Mouse (Mus musculus) hindbrain, embryonic 14.5 days (tissue): ENCODE results near the gene Kpna7. TPM values are rescaled to one million over a fixed set of nuclear protein-coding genes. Genes with fewer than 3 reads are reported as not detected.

ENCODE experiments used
- ATAC-seq: fragments of 200-750 bp; cut with Nextera tagmentation; 2 replicates; pipeline ENCODE4 v1.8.0; 2017; ENCODE audit warnings: moderate number of reproducible peaks, mild to moderate bottlenecking, moderate TSS enrichment, moderate library complexity; ENCODE audit not compliant: low FRiP score
- DNase-seq: peaks from one replicate; pipeline ENCODE4 v3.0.0-alpha.2; 2015; ENCODE audit warnings: low spot score
- H3K27ac ChIP-seq: fragments of 300-500 bp; sonication (generic); 2 replicates; pipeline ENCODE4 v1.5.1; 2014; ENCODE audit warnings: mild to moderate bottlenecking, moderate library complexity
- H3K27me3 ChIP-seq: fragments of 300-500 bp; sonication (generic); 2 replicates; pipeline ENCODE4 v1.6.1; 2014; ENCODE audit warnings: mild to moderate bottlenecking, low read length, mixed read lengths; ENCODE audit not compliant: control insufficient read depth, insufficient read depth
- H3K36me3 ChIP-seq: fragments of 300-500 bp; sonication (generic); replicated peaks from 2 replicates; pipeline ENCODE4 v1.6.1; 2014; ENCODE audit not compliant: control insufficient read depth, insufficient read depth
- H3K4me1 ChIP-seq: fragments of 300-500 bp; sonication (generic); replicated peaks from 2 replicates; pipeline ENCODE4 v1.6.1; 2014; ENCODE audit warnings: antibody characterized with exemption, low read length, mixed read lengths; ENCODE audit not compliant: control insufficient read depth, insufficient read depth
- H3K4me2 ChIP-seq: fragments of 300-500 bp; sonication (generic); replicated peaks from 2 replicates; pipeline ENCODE4 v1.6.1; 2014; ENCODE audit warnings: mild to moderate bottlenecking, moderate library complexity
- H3K4me3 ChIP-seq: fragments of 300-500 bp; sonication (generic); replicated peaks from 2 replicates; pipeline ENCODE4 v1.5.1; 2014; ENCODE audit warnings: mild to moderate bottlenecking, low read length
- H3K9ac ChIP-seq: fragments of 300-500 bp; sonication (generic); 2 replicates; pipeline ENCODE4 v1.6.1; 2014
- H3K9me3 ChIP-seq: fragments of 300-500 bp; sonication (generic); 2 replicates; pipeline ENCODE4 v1.6.1; 2016; ENCODE audit warnings: low read length; ENCODE audit not compliant: control insufficient read depth
- WGBS: fragments of 180-500 bp; shearing (Covaris S2); extraction: QIAGEN DNeasy Blood & Tissue Kit; methylation state at CpG from one replicate; pipeline ENCODE4 v1.1.7; 2014; 5-methylcytosine and 5-hydroxymethylcytosine counted together
- polyA plus RNA-seq: library from polyadenylated mRNA; unstranded; fragments of >200 nt; fragmentation: Nextera tagmentation; extraction: Ambion mirVana; gene quantifications from 2 replicates; pipeline ENCODE4 v1.2.1, GENCODE M21; 2014

Kpna7 gene
- polyA plus RNA-seq, 1 experiment from 2014 or later, result not detected

DNA sequence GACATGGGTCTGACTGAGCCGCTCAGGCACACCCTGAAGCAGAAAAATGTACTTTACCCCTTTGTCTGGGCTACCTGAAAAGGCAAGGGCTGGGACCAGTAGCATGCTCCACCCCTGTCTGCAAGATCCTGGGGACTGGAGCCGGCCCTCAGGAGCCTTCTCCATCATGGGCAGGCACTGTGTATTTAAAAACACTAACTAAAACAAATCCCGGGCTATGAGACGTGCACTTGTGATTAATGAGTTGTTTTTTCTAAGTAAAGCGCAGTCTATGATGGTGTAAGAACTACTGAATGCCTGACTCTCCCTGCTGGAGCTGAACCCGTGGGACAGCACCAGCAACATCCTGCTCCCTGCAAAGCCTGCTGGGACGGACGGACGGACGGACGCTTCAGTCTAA lies 135.4 kb downstream of the Kpna7 start:
- Histone ChIP-seq H3K36me3 (no peaks in the 10 kb centered on the region), H3K4me3 (no peak overlapping the region), H3K27me3 (no peaks in the 10 kb centered on the region), H3K9ac (no peak overlapping the region), H3K27ac (no peak overlapping the region), H3K9me3 (no peaks in the 10 kb centered on the region), H3K4me2 (no peak overlapping the region), H3K4me1 (peaks cover 21% of the 10 kb centered on the region; the same call in 1 of the 2 replicates)
- WGBS, result 72% methylated on average over 11 of the region's 11 CpGs
- no peak for DNase-seq
- no peak for ATAC-seq

DNA sequence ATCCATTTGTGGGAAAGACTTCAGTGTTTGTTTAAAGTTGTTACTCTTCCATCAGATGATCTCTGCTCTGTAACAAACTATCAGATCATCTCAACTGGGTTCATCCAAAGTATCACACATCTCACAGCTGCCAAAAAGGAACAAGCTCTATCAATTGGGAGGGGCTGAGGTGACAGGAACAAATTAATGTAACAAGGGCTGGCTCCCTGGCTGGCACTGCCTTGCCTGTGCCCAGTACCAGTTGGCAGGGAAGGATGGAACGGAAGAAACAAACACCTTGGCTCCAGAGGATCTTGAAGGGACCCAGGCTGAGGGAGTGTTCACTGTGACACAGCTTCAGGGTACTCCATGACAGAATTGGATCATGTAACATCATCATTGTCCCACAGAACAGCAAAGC lies 135.8 kb downstream of the Kpna7 start:
- DNase-seq (no peak), ATAC-seq (no peak)
- no peaks in the 10 kb centered on the region for H3K9me3 ChIP-seq
- H3K4me3 ChIP-seq, result no peak overlapping the region
- WGBS, result 78% methylated on average over 1 of the region's 1 CpGs
- H3K4me1 ChIP-seq, result peaks cover 21% of the 10 kb centered on the region; the same call in 1 of the 2 replicates
- H3K4me2 ChIP-seq, result no peak overlapping the region
- H3K27ac ChIP-seq, result no peak overlapping the region
- H3K36me3 ChIP-seq, result no peaks in the 10 kb centered on the region
- H3K27me3 ChIP-seq, result no peaks in the 10 kb centered on the region
- no peak overlapping the region for H3K9ac ChIP-seq

DNA sequence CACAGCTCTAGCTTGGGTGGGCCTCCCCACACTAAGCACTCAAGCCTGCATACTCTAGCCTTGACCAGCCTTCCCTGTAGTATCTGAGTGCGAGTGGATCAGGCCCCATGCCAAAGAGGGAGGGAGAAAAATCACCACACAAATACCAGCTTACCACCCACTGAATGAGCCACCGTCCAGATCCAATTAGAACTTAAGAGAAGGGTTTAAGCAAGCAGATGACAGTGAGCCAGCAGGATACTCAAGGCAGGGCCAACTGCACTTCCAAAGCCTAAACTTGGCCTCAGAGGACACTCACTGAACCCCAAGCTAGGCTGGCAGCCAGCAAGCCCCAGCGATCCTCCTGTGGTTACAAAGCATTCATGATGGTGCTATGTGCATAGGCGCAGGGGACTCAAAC lies 137.8 kb downstream of the Kpna7 start:
- WGBS, result 60% methylated on average over 4 of the region's 4 CpGs
- Histone ChIP-seq H3K36me3 (no peaks in the 10 kb centered on the region), H3K4me3 (no peak overlapping the region), H3K9ac (no peak overlapping the region), H3K27ac (no peak overlapping the region), H3K4me2 (no peak overlapping the region), H3K4me1 (peaks cover 22% of the 10 kb centered on the region), H3K27me3 (no peaks in the 10 kb centered on the region), H3K9me3 (no peaks in the 10 kb centered on the region)
- no peak for ATAC-seq
- no peak for DNase-seq

DNA sequence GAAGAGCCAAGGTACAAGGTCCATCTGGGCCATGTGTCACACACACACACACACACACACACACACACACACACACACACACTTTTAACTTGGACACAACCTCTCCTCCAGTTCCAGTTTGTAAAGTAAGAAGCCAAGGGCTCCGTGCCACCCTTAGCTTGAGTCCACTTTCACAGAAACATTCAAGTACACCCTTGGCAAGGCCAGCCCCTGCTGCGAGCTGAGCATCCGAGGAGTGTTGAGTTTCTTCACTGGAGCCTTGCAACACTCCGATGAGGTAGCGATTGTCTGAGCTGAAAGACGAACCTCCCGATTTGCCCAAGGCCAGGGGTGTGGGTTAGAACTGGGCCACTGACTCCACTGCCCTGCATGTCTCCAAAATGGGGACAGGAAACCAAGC lies 138.9 kb downstream of the Kpna7 start:
- H3K4me3 ChIP-seq, result no peak overlapping the region
- ATAC-seq (no peak), DNase-seq (no peak)
- peaks cover 33% of the 10 kb centered on the region for H3K4me1 ChIP-seq
- H3K9ac ChIP-seq, result no peak overlapping the region
- no peak overlapping the region for H3K27ac ChIP-seq
- no peaks in the 10 kb centered on the region for H3K27me3 ChIP-seq
- 89% methylated on average over 7 of the region's 7 CpGs for WGBS
- no peaks in the 10 kb centered on the region for H3K9me3 ChIP-seq
- no peak overlapping the region for H3K4me2 ChIP-seq
- H3K36me3 ChIP-seq, result no peaks in the 10 kb centered on the region

DNA sequence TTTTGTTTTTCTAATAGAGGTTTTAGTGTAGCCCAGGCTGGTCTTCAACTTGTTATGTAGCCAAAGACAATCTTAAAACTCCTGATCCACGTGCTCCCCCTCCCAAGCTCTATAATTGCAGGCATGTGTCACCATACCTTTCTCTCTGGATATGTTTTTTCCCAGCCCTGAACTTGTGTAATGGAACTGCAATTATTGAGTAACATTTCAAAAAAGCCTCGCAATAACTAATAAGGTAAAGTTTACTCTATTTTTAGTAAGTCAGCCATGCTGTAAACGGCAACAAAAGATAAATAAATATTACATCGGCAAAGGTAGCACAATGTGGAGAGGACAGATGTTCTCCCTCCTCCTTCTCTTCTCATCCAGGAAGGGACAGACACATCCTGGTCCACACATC lies 139.5 kb downstream of the Kpna7 start:
- DNase-seq, result no peak

DNA sequence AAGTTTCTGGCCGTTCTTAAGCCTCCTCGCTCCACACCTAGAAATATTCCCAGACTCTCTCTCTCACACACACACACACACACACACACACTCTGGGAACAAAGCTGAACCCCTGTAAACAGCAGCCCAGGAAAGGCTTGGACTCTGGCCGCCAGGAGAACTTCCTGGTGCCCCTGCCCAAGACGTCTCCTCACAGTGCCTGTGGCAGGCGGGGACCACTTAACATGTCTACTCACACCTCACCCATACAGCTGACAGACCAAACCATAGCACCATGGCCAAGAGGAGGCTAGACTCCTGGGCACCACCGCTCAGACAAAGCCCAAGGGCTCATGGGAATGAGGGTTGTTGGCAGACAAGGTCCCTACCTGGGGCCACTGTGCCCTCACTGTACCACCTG lies 140.5 kb downstream of the Kpna7 start:
- Histone ChIP-seq H3K4me3 (no peak overlapping the region), H3K27me3 (no peaks in the 10 kb centered on the region)
- no peak for ATAC-seq

More for the DNA sequence above, 139.5 kb downstream of the Kpna7 start:
- WGBS, result 88% methylated on average over 4 of the region's 4 CpGs
- peaks cover 33% of the 10 kb centered on the region for H3K4me1 ChIP-seq
- no peaks in the 10 kb centered on the region for H3K36me3 ChIP-seq
- no peaks in the 10 kb centered on the region for H3K27me3 ChIP-seq
- H3K9ac ChIP-seq, result no peak overlapping the region
- ATAC-seq, result no peak
- no peaks in the 10 kb centered on the region for H3K9me3 ChIP-seq
- no peak overlapping the region for H3K4me3 ChIP-seq
- no peak overlapping the region for H3K4me2 ChIP-seq
- H3K27ac ChIP-seq, result no peak overlapping the region

DNA sequence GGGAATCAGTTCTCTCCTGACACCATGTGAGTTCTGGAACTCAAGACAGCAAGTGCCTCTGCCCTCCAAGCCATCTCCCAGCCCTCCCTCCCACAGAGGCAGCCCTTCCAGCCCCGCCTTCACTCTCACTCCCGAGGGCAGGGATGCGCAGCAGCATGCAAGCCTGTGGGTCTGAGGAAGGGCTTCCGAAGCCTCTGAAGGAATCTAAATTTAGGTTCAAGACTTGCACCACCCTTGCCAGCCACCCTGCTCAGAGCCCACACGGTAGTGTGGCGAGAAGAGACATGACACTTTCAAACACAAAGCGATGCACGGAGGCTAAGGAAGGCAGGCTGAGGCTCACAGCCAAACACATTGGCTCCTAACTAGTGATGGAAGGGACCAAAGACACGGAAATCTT lies 141.4 kb downstream of the Kpna7 start:
- Histone ChIP-seq H3K9me3 (no peaks in the 10 kb centered on the region), H3K4me1 (peaks cover 30% of the 10 kb centered on the region), H3K4me2 (no peak overlapping the region), H3K4me3 (no peak overlapping the region), H3K9ac (no peak overlapping the region), H3K36me3 (no peaks in the 10 kb centered on the region), H3K27me3 (no peaks in the 10 kb centered on the region), H3K27ac (no peak overlapping the region)
- no peak for DNase-seq
- ATAC-seq, result no peak
- 73% methylated on average over 9 of the region's 9 CpGs for WGBS

More for the DNA sequence above, 140.5 kb downstream of the Kpna7 start:
- H3K27ac ChIP-seq, result no peak overlapping the region
- no peak for DNase-seq
- H3K9ac ChIP-seq, result no peak overlapping the region
- peaks cover 30% of the 10 kb centered on the region for H3K4me1 ChIP-seq
- no peaks in the 10 kb centered on the region for H3K9me3 ChIP-seq
- H3K4me2 ChIP-seq, result no peak overlapping the region
- no peaks in the 10 kb centered on the region for H3K36me3 ChIP-seq
- WGBS, result 90% methylated on average over 6 of the region's 6 CpGs

DNA sequence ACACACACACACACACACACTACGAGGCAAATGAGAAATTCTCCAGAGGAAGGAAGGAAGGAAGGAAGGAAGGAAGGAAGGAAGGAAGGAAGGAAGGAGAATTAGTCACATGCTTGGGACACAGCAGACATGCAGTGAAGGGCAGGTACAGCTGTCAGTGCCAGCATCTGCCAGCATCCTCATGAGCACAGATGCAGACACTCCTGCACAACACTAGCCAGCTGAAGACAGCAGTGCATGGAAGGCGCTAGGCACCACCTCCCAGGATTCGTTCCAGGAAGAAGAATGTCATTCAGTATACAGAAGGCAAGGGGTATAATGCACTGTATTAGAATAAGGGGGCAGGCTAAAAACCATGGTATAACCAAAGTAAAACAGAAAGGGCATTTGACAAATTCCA lies 142.9 kb downstream of the Kpna7 start:
- H3K4me2 ChIP-seq, result no peak overlapping the region; the same call in 1 of the 2 replicates
- no peak for DNase-seq
- no peak for ATAC-seq

DNA sequence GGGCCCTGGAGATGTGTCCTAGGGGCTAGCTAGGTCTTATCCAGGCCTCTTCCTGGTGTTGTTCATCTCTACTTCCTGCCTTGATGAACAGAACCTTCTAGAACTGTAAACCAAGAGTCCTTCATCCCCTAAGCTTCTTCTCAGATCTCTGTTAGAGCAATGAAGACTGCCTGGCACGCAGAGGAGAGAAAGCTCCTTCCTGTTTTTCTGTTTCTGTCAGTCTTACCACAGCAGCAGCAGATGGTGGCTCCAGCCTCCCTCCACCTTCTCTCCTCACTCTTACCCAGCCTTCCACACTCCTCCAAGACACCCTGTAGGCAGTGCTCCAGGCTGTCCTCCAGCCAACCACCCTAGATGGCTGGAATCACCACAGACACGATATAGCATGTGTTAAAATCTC lies 146.5 kb downstream of the Kpna7 start:
- 80% methylated on average over 2 of the region's 2 CpGs for WGBS
- no peak overlapping the region for H3K4me3 ChIP-seq

More for the DNA sequence above, 142.9 kb downstream of the Kpna7 start:
- no peaks in the 10 kb centered on the region for H3K36me3 ChIP-seq
- 45% methylated on average over 3 of the region's 3 CpGs for WGBS
- H3K9ac ChIP-seq, result peak overlapping the region; percentile 40; the same call in 1 of the 2 replicates
- peak overlapping the region; percentile 70 for H3K27ac ChIP-seq
- H3K9me3 ChIP-seq, result no peaks in the 10 kb centered on the region
- no peaks in the 10 kb centered on the region for H3K27me3 ChIP-seq
- H3K4me3 ChIP-seq, result no peak overlapping the region
- H3K4me1 ChIP-seq, result peaks cover 28% of the 10 kb centered on the region

More for the DNA sequence above, 146.5 kb downstream of the Kpna7 start:
- Histone ChIP-seq H3K27ac (no peak overlapping the region), H3K4me1 (peaks cover 33% of the 10 kb centered on the region), H3K9me3 (no peaks in the 10 kb centered on the region), H3K4me2 (no peak overlapping the region), H3K27me3 (no peaks in the 10 kb centered on the region), H3K36me3 (no peaks in the 10 kb centered on the region), H3K9ac (no peak overlapping the region)
- DNase-seq (no peak), ATAC-seq (no peak)
